In genomic region chr19:21788999-21789398, GRCm38 (mm10) we compare ENCODE assay signal across 11 mouse cellular contexts. TPM values are rescaled to one million over a fixed set of nuclear protein-coding genes. Genes with fewer than 3 reads are reported as not detected.
A peak's percentile ranks its signal among the peaks of the same experiment; 100 is the strongest.
DNase-seq lines count a peak whose midpoint lies in the region; ATAC-seq lines count a peak whose summit lies in the region.
"Had no signal": no experiment of that assay in that cellular context is flagged by ENCODE, and none has a peak within 500 bp of the region (broad histone marks: within the 10 kb centered on the region; RNA-seq: fewer than 3 reads in every experiment).

No protein-coding gene starts in this region.

- 34% methylated on average over 8 of the region's 8 CpGs for WGBS in embryonic facial prominence, embryonic 15.5 days
- WGBS in hindbrain, embryonic 16.5 days, result 8% methylated on average over 8 of the region's 8 CpGs
- WGBS in neural tube, embryonic 13.5 days, result 11% methylated on average over 8 of the region's 8 CpGs
- WGBS in limb, embryonic 10.5 days, result 47% methylated on average over 8 of the region's 8 CpGs

- no peak overlapping the region for H3K4me2 ChIP-seq in embryonic facial prominence, embryonic 15.5 days (replicated peaks)
- peak overlapping the region; percentile 38 for H3K4me2 ChIP-seq in hindbrain, embryonic 16.5 days (ENCODE audit: low read length)
- peak overlapping the region; percentile 43 for H3K4me2 ChIP-seq in neural tube, embryonic 13.5 days
- H3K4me2 ChIP-seq: intestine, embryonic 15.5 days had no signal

- no peak overlapping the region for H3K4me3 ChIP-seq in embryonic facial prominence, embryonic 15.5 days (replicated peaks)
- no peak overlapping the region for H3K4me3 ChIP-seq in hindbrain, embryonic 16.5 days (ENCODE audit: low read length)
- peak overlapping the region; percentile 14; the same call in 1 of the 2 replicates for H3K4me3 ChIP-seq in neural tube, embryonic 13.5 days
- H3K4me3 ChIP-seq in limb, embryonic 10.5 days, result no peak overlapping the region
- H3K4me3 ChIP-seq: intestine, embryonic 15.5 days had no signal

- peaks cover 6% of the 10 kb centered on the region; the same call in 1 of the 2 replicates for H3K36me3 ChIP-seq in embryonic facial prominence, embryonic 15.5 days
- H3K36me3 ChIP-seq in hindbrain, embryonic 16.5 days (ENCODE audit: control insufficient read depth, insufficient read depth, low read length), result 0 out of 2 replicates have a peak, but pooled peaks cover 3% of the 10 kb centered on the region
- peaks cover 12% of the 10 kb centered on the region for H3K36me3 ChIP-seq in neural tube, embryonic 13.5 days
- H3K36me3 ChIP-seq in limb, embryonic 10.5 days, result peaks cover 20% of the 10 kb centered on the region
- H3K36me3 ChIP-seq: intestine, embryonic 15.5 days had no signal

- no peak overlapping the region for H3K9ac ChIP-seq in embryonic facial prominence, embryonic 15.5 days
- peak overlapping the region; percentile 45 for H3K9ac ChIP-seq in hindbrain, embryonic 16.5 days (ENCODE audit: low read depth, low read length)
- peak overlapping the region; percentile 60 for H3K9ac ChIP-seq in neural tube, embryonic 13.5 days
- H3K9ac ChIP-seq: intestine, embryonic 15.5 days had no signal

- H3K4me1 ChIP-seq in embryonic facial prominence, embryonic 15.5 days, result peaks cover 20% of the 10 kb centered on the region
- H3K4me1 ChIP-seq in hindbrain, embryonic 16.5 days (ENCODE audit: control insufficient read depth, insufficient read depth, low read depth, low read length), result peaks cover 28% of the 10 kb centered on the region
- H3K4me1 ChIP-seq in neural tube, embryonic 13.5 days (replicated peaks), result peaks cover 80% of the 10 kb centered on the region
- peaks cover 24% of the 10 kb centered on the region for H3K4me1 ChIP-seq in limb, embryonic 10.5 days

- no peak for ATAC-seq in embryonic facial prominence, embryonic 15.5 days (ENCODE audit: insufficient number of reproducible peaks, low FRiP score, low TSS enrichment, low read depth)
- no peak for ATAC-seq in hindbrain, embryonic 16.5 days
- ATAC-seq in neural tube, embryonic 13.5 days (ENCODE audit: low read depth), result no peak
- ATAC-seq: intestine, embryonic 15.5 days had no signal

- peak; percentile 64 for DNase-seq in heart, adult 11 months
- no peak for DNase-seq in heart, adult 18-20 months
- no peak for DNase-seq in cerebellum, postnatal 4 days (ENCODE audit: low spot score in 2 of 2)
- DNase-seq in urinary bladder, postnatal 36 days (ENCODE audit: low spot score in 2 of 2), result no peak
- no peak for DNase-seq in limb, embryonic 10.5 days (ENCODE audit: low spot score)
- DNase-seq: gastrocnemius, postnatal 25 days; liver had no signal

- H3K27ac ChIP-seq in embryonic facial prominence, embryonic 15.5 days (replicated peaks), result 0 out of 2 replicates have a peak overlapping the region, but pooled peaks have one; percentile 4
- H3K27ac ChIP-seq in hindbrain, embryonic 16.5 days (ENCODE audit: low read depth, low read length), result peak overlapping the region; percentile 70
- peak overlapping the region; percentile 92 for H3K27ac ChIP-seq in neural tube, embryonic 13.5 days (replicated peaks)
- no peak overlapping the region for H3K27ac ChIP-seq in limb, embryonic 10.5 days
- H3K27ac ChIP-seq: intestine, embryonic 15.5 days had no signal

- no peaks in the 10 kb centered on the region for H3K9me3 ChIP-seq in embryonic facial prominence, embryonic 15.5 days (replicated peaks)
- no peaks in the 10 kb centered on the region for H3K9me3 ChIP-seq in hindbrain, embryonic 16.5 days (ENCODE audit: control insufficient read depth, low read length)
- H3K9me3 ChIP-seq in neural tube, embryonic 13.5 days, result no peaks in the 10 kb centered on the region
- H3K9me3 ChIP-seq in limb, embryonic 10.5 days (replicated peaks), result no peaks in the 10 kb centered on the region
- H3K9me3 ChIP-seq: intestine, embryonic 15.5 days had no signal

- no peaks in the 10 kb centered on the region for H3K27me3 ChIP-seq in embryonic facial prominence, embryonic 15.5 days
- H3K27me3 ChIP-seq in hindbrain, embryonic 16.5 days (replicated peaks; ENCODE audit: control insufficient read depth, insufficient read depth, low read length), result no peaks in the 10 kb centered on the region
- no peaks in the 10 kb centered on the region for H3K27me3 ChIP-seq in neural tube, embryonic 13.5 days
- no peaks in the 10 kb centered on the region for H3K27me3 ChIP-seq in limb, embryonic 10.5 days (ENCODE audit: low read depth, poor library complexity, severe bottlenecking)
- H3K27me3 ChIP-seq: intestine, embryonic 15.5 days had no signal

RNA-seq across cellular contexts. Expression of gene Cemip2, which starts 10.9 kb away (rescaled TPM):
- total RNA-seq in heart, adult 18-20 months (2021), result 10 to 100 TPM; 11.0 to 11.3 TPM
- polyA plus RNA-seq in embryonic facial prominence, embryonic 15.5 days (2015; fragmentation: Nextera tagmentation; extraction: Ambion mirVana), result 30.8 and 33.0 TPM in 2 replicates
- polyA plus RNA-seq in hindbrain, embryonic 16.5 days (2015; fragmentation: Nextera tagmentation; extraction: Ambion mirVana), result 15.4 and 22.2 TPM in 2 replicates
- 38.5 and 41.9 TPM in 2 replicates for polyA plus RNA-seq in neural tube, embryonic 13.5 days (2015; fragmentation: Nextera tagmentation; extraction: Ambion mirVana)
- 39.3 and 51.7 TPM in 2 replicates for polyA plus RNA-seq in limb, embryonic 10.5 days (2016; fragmentation: Nextera tagmentation; extraction: Ambion mirVana)
